Mouse (Mus musculus): ENCODE data around the gene Tvp23b. TPM values are rescaled to one million over a fixed set of nuclear protein-coding genes. Genes with fewer than 3 reads are reported as not detected.
A peak's percentile ranks its signal among the peaks of the same experiment; 100 is the strongest.

Gene Tvp23b
- 46.0 and 49.3 TPM in 2 replicates for polyA plus RNA-seq (2014; fragmentation: Nextera tagmentation; extraction: Ambion mirVana)

DNA sequence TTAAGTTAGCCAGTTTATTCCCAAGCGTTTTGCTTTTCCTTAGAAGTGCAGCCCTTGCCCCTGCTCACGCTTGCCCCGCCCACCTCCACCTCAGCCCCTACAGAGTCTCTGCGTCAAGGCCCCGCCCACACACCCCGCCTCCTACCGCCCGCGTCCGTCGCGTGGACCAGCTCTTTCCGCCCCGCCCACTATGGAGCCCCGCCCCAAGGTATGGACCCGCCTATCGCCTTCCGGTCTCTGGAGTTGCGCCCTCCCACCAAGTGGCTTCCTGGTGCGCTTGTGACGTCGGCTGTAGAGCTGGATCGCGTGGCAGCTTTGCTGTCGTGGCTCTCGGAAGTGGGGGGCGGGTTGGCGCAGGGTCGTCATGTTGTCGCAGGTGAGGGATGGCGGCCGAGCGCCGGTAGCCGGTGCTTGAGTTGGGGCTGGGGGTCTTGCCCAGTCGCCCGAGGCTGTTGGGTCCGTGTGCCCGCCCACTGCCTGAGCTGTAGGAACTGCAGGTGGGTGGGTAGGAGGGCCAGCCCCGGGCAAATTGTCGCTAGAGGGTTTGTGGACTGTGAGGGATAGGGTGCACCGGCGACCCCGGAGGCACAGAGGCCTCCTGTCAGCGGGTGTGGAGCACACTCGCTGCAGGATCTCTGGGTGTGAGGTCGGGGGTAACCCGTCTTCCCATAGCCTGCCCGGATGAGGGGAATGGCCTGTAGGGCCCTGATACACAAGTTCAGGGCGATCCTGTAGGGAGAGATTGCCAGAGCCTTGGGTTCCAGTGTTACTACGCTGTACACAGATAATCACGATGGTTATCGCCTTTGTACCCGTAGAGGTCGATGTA is at the start of gene Tvp23b:
TSS of gene Tvp23b (plus strand) at position 236 of the 829 bp plus-strand sequence.
- H3K27ac ChIP-seq (replicated peaks in 1 of 2; ENCODE audit: control insufficient read depth in 1 of 2, insufficient read depth in 1 of 2, low read depth in 2 of 2, low read length in 2 of 2), result peak within 1 kb of the TSS; percentile 82 to 91
- H3K4me1 ChIP-seq (ENCODE audit: control insufficient read depth in 2 of 2, insufficient read depth in 2 of 2, low read length in 2 of 2), result no peaks in the 10 kb centered on the region
- peak within 1 kb of the TSS; percentile 83 for H3K4me2 ChIP-seq (ENCODE audit: low read length)
- H3K36me3 ChIP-seq (ENCODE audit: control insufficient read depth, insufficient read depth, low read length), result peaks cover 14% of the 10 kb centered on the region
- no peaks in the 10 kb centered on the region for H3K27me3 ChIP-seq (ENCODE audit: control insufficient read depth, insufficient read depth, low read length)
- H3K9ac ChIP-seq (ENCODE audit: low read length), result peak within 1 kb of the TSS; percentile 93
- peak within 1 kb of the TSS; percentile 87 to 98 for H3K4me3 ChIP-seq (ENCODE audit: control insufficient read depth in 1 of 2, insufficient read depth in 1 of 2, low read depth in 1 of 2, low read length in 2 of 2)
- ATAC-seq (ENCODE audit: insufficient number of reproducible peaks, insufficient read depth, low FRiP score, low read depth), result peak; percentile 98
- under 1% methylated on average over 55 of the region's 55 CpGs for WGBS
- H3K9me3 ChIP-seq (ENCODE audit: control insufficient read depth, low read length), result no peaks in the 10 kb centered on the region

- Histone ChIP-seq H3K9me3 (ENCODE audit: control insufficient read depth, low read length) (no peaks in the 10 kb centered on the region), H3K27me3 (ENCODE audit: control insufficient read depth, insufficient read depth, low read length) (no peaks in the 10 kb centered on the region), H3K27ac (replicated peaks in 1 of 2; ENCODE audit: control insufficient read depth in 1 of 2, insufficient read depth in 1 of 2, low read depth in 2 of 2, low read length in 2 of 2) (no peak overlapping the region), H3K4me3 (ENCODE audit: control insufficient read depth in 1 of 2, insufficient read depth in 1 of 2, low read depth in 1 of 2, low read length in 2 of 2) (no peak overlapping the region), H3K36me3 (ENCODE audit: control insufficient read depth, insufficient read depth, low read length) (peaks cover 7% of the 10 kb centered on the region), H3K9ac (ENCODE audit: low read length) (no peak overlapping the region), H3K4me2 (ENCODE audit: low read length) (no peak overlapping the region), H3K4me1 (ENCODE audit: control insufficient read depth in 2 of 2, insufficient read depth in 2 of 2, low read length in 2 of 2) (no peaks in the 10 kb centered on the region)
- ATAC-seq (ENCODE audit: insufficient number of reproducible peaks, insufficient read depth, low FRiP score, low read depth), result no peak
- 74% methylated on average over 2 of the region's 2 CpGs for WGBS
Observed at GRCm38 (mm10) chr11:62830387-62830786, 48.9 kb upstream of the Tvp23b start.

GRCm38 (mm10) chr11:62831906-62832305 is 47.3 kb upstream of the Tvp23b start:
- no peak overlapping the region for H3K4me2 ChIP-seq (ENCODE audit: low read length)
- H3K27me3 ChIP-seq (ENCODE audit: control insufficient read depth, insufficient read depth, low read length), result no peaks in the 10 kb centered on the region
- no peaks in the 10 kb centered on the region for H3K4me1 ChIP-seq (ENCODE audit: control insufficient read depth in 2 of 2, insufficient read depth in 2 of 2, low read length in 2 of 2)
- H3K9me3 ChIP-seq (ENCODE audit: control insufficient read depth, low read length), result no peaks in the 10 kb centered on the region
- no peak overlapping the region for H3K4me3 ChIP-seq (ENCODE audit: control insufficient read depth in 1 of 2, insufficient read depth in 1 of 2, low read depth in 1 of 2, low read length in 2 of 2)
- no peak overlapping the region for H3K27ac ChIP-seq (replicated peaks in 1 of 2; ENCODE audit: control insufficient read depth in 1 of 2, insufficient read depth in 1 of 2, low read depth in 2 of 2, low read length in 2 of 2)
- peaks cover 18% of the 10 kb centered on the region for H3K36me3 ChIP-seq (ENCODE audit: control insufficient read depth, insufficient read depth, low read length)
- H3K9ac ChIP-seq (ENCODE audit: low read length), result no peak overlapping the region
- no peak for ATAC-seq (ENCODE audit: insufficient number of reproducible peaks, insufficient read depth, low FRiP score, low read depth)

- 0 out of 2 replicates have a peak, but pooled peaks cover 6% of the 10 kb centered on the region for H3K36me3 ChIP-seq (ENCODE audit: control insufficient read depth, insufficient read depth, low read length)
- no peak overlapping the region for H3K4me3 ChIP-seq (ENCODE audit: control insufficient read depth in 1 of 2, insufficient read depth in 1 of 2, low read depth in 1 of 2, low read length in 2 of 2)
- no peak for ATAC-seq (ENCODE audit: insufficient number of reproducible peaks, insufficient read depth, low FRiP score, low read depth)
- H3K27ac ChIP-seq (replicated peaks in 1 of 2; ENCODE audit: control insufficient read depth in 1 of 2, insufficient read depth in 1 of 2, low read depth in 2 of 2, low read length in 2 of 2), result no peak overlapping the region
- WGBS, result 77% methylated on average over 5 of the region's 5 CpGs
- H3K27me3 ChIP-seq (ENCODE audit: control insufficient read depth, insufficient read depth, low read length), result no peaks in the 10 kb centered on the region
- no peak overlapping the region for H3K9ac ChIP-seq (ENCODE audit: low read length)
- no peaks in the 10 kb centered on the region for H3K9me3 ChIP-seq (ENCODE audit: control insufficient read depth, low read length)
- H3K4me2 ChIP-seq (ENCODE audit: low read length), result no peak overlapping the region
- peaks cover 5 to 8% of the 10 kb centered on the region in 2 experiments; a peak in 3 of 4 replicates for H3K4me1 ChIP-seq (ENCODE audit: control insufficient read depth in 2 of 2, insufficient read depth in 2 of 2, low read length in 2 of 2)
Observed at GRCm38 (mm10) chr11:62844562-62844961, 34.7 kb upstream of the Tvp23b start.

DNA sequence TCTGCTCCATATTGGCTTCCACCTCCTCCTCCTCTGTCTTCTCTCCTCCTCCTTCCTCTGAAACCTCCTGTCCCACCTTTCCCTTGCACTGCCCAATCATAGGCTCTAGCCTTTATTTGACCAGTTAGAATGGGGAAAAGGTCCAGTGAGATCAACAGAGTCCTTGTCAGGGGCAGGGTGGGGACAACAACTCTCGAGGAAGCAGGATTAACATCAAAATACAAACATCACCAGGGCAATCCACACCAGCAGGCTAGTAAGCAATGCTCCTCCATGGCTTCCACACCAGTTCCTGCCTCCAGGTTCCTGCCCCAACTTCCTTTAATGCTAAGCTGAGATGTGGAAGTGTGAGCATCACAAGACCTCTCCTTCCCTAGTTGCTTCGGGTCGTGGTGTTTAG is 33.5 kb upstream of the Tvp23b start:
- H3K27me3 ChIP-seq (ENCODE audit: control insufficient read depth, insufficient read depth, low read length), result no peaks in the 10 kb centered on the region
- H3K36me3 ChIP-seq (ENCODE audit: control insufficient read depth, insufficient read depth, low read length), result 0 out of 2 replicates have a peak, but pooled peaks cover 3% of the 10 kb centered on the region
- 55% methylated on average over 3 of the region's 3 CpGs for WGBS
- no peak for ATAC-seq (ENCODE audit: insufficient number of reproducible peaks, insufficient read depth, low FRiP score, low read depth)
- H3K4me2 ChIP-seq (ENCODE audit: low read length), result no peak overlapping the region
- no peaks in the 10 kb centered on the region for H3K9me3 ChIP-seq (ENCODE audit: control insufficient read depth, low read length)
- H3K4me1 ChIP-seq (ENCODE audit: control insufficient read depth in 2 of 2, insufficient read depth in 2 of 2, low read length in 2 of 2), result peaks cover 5 to 8% of the 10 kb centered on the region in 2 experiments; a peak in 3 of 4 replicates
- H3K9ac ChIP-seq (ENCODE audit: low read length), result no peak overlapping the region
- no peak overlapping the region for H3K4me3 ChIP-seq (ENCODE audit: control insufficient read depth in 1 of 2, insufficient read depth in 1 of 2, low read depth in 1 of 2, low read length in 2 of 2)
- H3K27ac ChIP-seq (replicated peaks in 1 of 2; ENCODE audit: control insufficient read depth in 1 of 2, insufficient read depth in 1 of 2, low read depth in 2 of 2, low read length in 2 of 2), result no peak overlapping the region

GRCm38 (mm10) chr11:62846961-62847654 is 32.1 kb upstream of the Tvp23b start, which contains the start of gene Fbxw10:
TSS of gene Fbxw10 (plus strand) at chr11:62847069.
- H3K27me3 ChIP-seq (ENCODE audit: control insufficient read depth, insufficient read depth, low read length), result no peaks in the 10 kb centered on the region
- 36% methylated on average over 12 of the region's 12 CpGs for whole genome bisulfite sequencing
- no peak within 1 kb of the TSS for H3K27ac ChIP-seq (replicated peaks in 1 of 2; ENCODE audit: control insufficient read depth in 1 of 2, insufficient read depth in 1 of 2, low read depth in 2 of 2, low read length in 2 of 2)
- 0 out of 4 replicates have a peak within 1 kb of the TSS, but pooled peaks of 1 of the 2 experiments have one; percentile 3 for H3K4me3 ChIP-seq (ENCODE audit: control insufficient read depth in 1 of 2, insufficient read depth in 1 of 2, low read depth in 1 of 2, low read length in 2 of 2)
- peak within 1 kb of the TSS; percentile 34; the same call in 1 of the 2 replicates for H3K9ac ChIP-seq (ENCODE audit: low read length)
- ATAC-seq (ENCODE audit: insufficient number of reproducible peaks, insufficient read depth, low FRiP score, low read depth), result no peak
- H3K9me3 ChIP-seq (ENCODE audit: control insufficient read depth, low read length), result no peaks in the 10 kb centered on the region
- H3K4me1 ChIP-seq (ENCODE audit: control insufficient read depth in 2 of 2, insufficient read depth in 2 of 2, low read length in 2 of 2), result peaks cover 5 to 8% of the 10 kb centered on the region in 2 experiments; a peak in 3 of 4 replicates
- H3K36me3 ChIP-seq (ENCODE audit: control insufficient read depth, insufficient read depth, low read length), result no peaks in the 10 kb centered on the region
- peak within 1 kb of the TSS; percentile 51 for H3K4me2 ChIP-seq (ENCODE audit: low read length)

- Histone ChIP-seq H3K9me3 (ENCODE audit: control insufficient read depth, low read length) (no peaks in the 10 kb centered on the region), H3K4me2 (ENCODE audit: low read length) (no peak overlapping the region), H3K27ac (replicated peaks in 1 of 2; ENCODE audit: control insufficient read depth in 1 of 2, insufficient read depth in 1 of 2, low read depth in 2 of 2, low read length in 2 of 2) (no peak overlapping the region), H3K36me3 (ENCODE audit: control insufficient read depth, insufficient read depth, low read length) (no peaks in the 10 kb centered on the region), H3K4me1 (ENCODE audit: control insufficient read depth in 2 of 2, insufficient read depth in 2 of 2, low read length in 2 of 2) (peaks cover 5 to 8% of the 10 kb centered on the region in 2 experiments; a peak in 3 of 4 replicates), H3K9ac (ENCODE audit: low read length) (no peak overlapping the region), H3K4me3 (ENCODE audit: control insufficient read depth in 1 of 2, insufficient read depth in 1 of 2, low read depth in 1 of 2, low read length in 2 of 2) (no peak overlapping the region), H3K27me3 (ENCODE audit: control insufficient read depth, insufficient read depth, low read length) (no peaks in the 10 kb centered on the region)
- 52% methylated on average over 4 of the region's 4 CpGs for WGBS
- no peak for ATAC-seq (ENCODE audit: insufficient number of reproducible peaks, insufficient read depth, low FRiP score, low read depth)
Observed at GRCm38 (mm10) chr11:62847655-62848191, 31.5 kb upstream of the Tvp23b start.

Data from heart, embryonic 14.5 days (tissue).